Mouse (Mus musculus) kidney, adult 2 months (tissue): ENCODE data around the gene Slc25a34.

Experiments used
- CTCF ChIP-seq: fragments of 200-500 bp; conservative IDR thresholded peaks from 2 replicates; pipeline ENCODE4 v1.5.1; 2011; ENCODE audit warnings: low read depth, mild to moderate bottlenecking, control low read depth, low read length, moderate library complexity, mixed read lengths; ENCODE audit not compliant: insufficient read depth, insufficient read length
- POLR2A ChIP-seq: fragments of 200-500 bp; IDR thresholded peaks from one replicate; pipeline ENCODE4 v1.6.1; 2011; ENCODE audit warnings: low read depth, low read length, control low read depth

DNA sequence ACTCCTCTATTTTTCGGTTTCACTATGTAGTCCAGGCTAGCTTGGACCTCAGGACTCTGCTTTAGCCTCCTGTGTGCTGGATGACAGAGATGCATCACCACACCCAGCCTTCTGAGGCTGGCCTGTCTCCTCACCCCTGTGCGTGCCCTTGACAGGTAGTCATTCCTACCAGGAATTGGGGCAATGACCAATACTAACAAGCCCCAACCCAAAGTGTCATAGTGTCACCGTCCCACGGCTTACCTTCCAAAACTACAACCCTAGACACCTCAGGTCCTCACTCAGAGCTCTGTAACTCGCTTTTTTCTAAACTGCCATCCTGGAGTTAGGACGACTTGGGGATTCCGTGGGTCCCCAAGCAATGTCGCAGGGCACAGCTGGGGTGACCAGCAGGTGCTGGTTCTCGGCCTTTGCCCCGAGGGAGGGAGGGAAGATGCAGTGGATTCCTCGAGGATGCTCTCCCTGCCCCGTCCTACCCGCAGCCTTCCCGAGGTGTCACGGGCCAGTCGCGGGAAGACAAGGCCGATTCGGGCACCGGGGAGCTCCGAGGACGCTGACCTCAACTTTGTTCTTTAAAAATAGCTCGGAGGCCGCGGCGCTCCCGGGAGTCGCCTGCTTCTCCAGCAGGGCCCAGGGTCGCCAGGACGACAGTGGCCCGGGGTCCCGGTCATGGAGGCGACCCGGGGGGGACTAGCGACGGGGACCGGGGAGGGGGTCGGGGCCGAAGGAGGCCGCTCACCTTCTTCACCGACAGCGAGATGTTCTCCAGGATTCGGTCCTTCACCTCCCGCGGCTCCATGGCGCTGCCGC, 39.7 kb upstream of the Slc25a34 start:
- no peak for TF ChIP-seq CTCF
- TF ChIP-seq POLR2A = no peak
